Mouse (Mus musculus) left cerebral cortex, postnatal 36 days (tissue): ENCODE results near the gene Ninj2. TPM values are rescaled to one million over a fixed set of nuclear protein-coding genes. Genes with fewer than 3 reads are reported as not detected.

Source experiments
- DNase-seq, 2 experiments: peaks; one replicate each; pipeline ENCODE4 v3.0.0; 2021 to 2022; ENCODE audit warnings: low spot score in 2 of 2, mixed read lengths in 1 of 2
- intact Hi-C: fragments of 180-260 bp; cut with DNase I; formaldehyde crosslinking; loops from one replicate; pipeline ENCODE4 v1.15.1; 2025
- total RNA-seq, 2 experiments: library from RNA; stranded (reverse); gene quantifications; 2 replicates each; pipeline ENCODE4 v1.2.3; 2021

Gene Ninj2
- total RNA-seq, 2 experiments from 2014 or later = 0.66 to 1.8 TPM

DNA sequence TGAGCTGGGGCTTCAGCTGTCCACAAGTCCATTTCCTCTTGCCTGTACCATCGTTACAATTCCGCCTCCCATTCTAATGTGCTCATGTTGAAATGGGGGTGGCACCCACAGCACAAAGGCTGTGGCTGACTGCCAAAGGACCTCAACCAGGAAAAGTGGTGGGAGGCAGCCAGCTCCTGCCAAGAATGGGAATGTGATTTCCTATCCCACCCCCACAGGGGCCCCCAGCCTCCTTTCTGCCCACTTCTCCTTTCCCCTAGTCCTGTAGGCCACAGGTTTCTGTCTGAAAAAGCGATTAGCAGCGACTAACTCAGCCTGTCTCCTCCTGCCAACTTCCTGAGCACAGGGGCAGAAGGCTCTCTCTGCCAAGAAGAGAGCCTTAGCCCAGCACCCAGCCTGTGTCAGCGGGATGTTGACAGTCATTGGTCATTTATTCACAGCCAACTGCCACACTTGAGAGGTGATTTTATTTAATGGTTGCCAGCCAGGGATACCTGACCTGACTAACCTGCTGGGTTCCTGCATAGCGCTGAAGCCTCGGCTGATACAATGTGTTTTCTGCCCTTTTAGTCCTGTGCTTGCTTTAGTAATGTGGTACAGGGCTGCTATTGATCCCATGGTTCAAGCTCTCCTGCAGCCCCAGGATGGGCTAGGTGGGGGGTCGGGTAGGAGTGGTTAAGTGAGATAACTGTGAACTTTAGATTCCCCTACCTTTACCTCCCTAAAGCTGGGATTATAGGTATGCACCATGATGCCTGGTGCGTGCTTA lies 66.2 kb downstream of the Ninj2 start:
- intact Hi-C loops = loop anchor here (5.0 kb wide), 1 partner anchor 42 kb away; no protein-coding TSS in a partner anchor
- DNase-seq = peak; percentile 46

DNA sequence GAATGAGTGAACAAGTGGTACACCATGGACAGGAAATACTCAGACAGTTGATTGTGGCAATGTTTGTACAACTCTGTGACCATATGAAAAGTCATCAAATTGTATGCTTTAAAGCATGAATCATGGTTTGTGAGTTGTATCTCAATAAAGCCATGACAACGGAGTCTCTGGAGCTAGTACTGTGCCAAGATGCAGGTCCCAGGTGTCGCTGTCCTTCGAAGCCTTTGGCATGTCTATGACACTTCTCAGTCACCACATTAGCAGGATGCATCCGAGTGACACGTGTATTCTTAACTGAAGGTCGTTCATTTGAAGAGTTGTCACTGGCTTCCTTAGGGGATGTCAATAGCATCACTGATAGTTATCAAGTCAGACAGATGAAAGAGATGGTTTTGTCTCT lies 69.8 kb downstream of the Ninj2 start:
- intact Hi-C loops = no loop called here
- DNase-seq = no peak

- peak in 1 of 2 experiments; percentile 36 for DNase-seq
- intact Hi-C loops = no loop called here
Observed at GRCm38 (mm10) chr6:120164765-120165164, 71.6 kb downstream of the Ninj2 start.

DNA sequence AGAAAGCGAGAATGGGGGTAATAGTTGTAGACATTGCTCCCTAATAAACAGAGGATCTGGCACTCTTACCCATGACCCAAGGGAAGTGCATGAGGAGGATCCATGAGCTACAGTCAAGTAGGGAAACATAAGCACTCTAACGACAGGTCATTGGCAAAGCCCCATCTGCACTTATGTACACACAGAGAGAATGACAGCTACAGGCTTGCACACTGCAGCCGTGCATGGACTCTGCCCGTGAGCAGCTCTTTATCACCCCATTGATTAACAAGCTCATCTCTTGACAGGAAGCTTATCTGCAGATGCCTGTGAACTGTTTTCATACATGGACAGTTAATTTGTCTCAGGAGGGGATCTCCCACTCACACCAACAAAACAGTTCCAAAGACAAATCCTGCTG lies 74.4 kb downstream of the Ninj2 start:
- no peak for DNase-seq
- intact Hi-C loops = no loop called here

DNA sequence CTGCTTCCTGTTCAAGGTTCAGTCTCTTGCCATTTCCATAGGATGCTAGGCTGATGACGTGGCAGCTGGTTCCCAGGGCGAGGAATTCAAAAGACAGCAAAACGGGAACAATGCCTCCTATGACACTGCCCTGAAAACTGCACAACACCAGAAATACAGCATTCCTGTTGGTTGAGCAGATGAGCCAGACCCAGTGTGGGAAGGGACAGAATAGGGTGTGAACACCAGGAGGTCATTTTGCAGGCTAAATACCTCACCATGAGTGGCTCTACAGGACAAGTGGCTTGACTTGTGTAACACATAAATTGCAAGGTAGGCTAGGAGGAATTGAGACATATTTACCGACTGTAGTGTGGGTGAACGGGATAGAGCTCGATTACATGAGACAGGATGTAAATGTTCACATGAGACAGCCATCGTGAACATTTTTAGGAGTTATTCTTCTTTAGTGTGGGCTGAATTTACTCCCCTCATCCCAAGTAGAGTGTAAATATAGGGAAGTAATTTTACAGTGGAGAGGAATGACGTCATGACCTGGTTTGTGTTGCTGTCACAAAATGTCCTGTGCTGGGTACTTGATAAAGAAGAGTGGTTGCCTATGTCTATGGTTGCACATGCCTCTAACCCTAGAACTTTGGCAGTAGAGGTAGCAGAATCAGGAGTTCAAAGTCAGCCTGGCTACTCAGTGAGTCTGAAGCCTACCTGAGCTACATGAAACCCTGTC lies 79.3 kb downstream of the Ninj2 start:
- intact Hi-C loops = loop anchor here (5.0 kb wide), 1 partner anchor 125 kb away; no protein-coding TSS in a partner anchor
- no peak for DNase-seq

GRCm38 (mm10) chr6:120174028-120174601 lies 81.0 kb downstream of the Ninj2 start:
- no peak for DNase-seq
- intact Hi-C loops = loop anchor here (5.0 kb wide), 1 partner anchor 127 kb away; no protein-coding TSS in a partner anchor

DNA sequence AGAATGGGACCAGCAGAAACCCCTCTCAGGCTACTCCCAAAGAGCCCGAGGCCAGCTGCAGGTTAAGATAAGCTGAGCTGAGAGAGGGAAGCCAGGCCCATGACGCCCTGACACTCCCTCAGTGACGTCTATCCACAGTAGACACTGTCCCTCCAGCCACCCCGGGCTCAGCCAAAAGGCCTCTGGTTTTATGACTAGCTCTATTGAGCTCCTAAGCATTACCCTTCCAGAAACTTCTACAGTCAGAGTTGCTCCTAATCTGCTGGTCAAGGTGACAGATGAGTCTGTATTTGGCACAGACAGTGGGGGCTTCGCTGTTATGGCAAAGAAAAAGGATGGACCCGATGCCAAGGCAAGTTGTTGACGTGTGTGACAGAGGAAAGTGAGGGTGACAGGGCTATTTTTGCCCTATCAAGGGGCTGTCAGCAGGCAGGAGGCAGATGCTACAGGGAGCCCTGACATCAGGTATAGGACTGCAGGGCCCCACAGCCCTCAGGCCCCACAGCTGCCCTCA lies 81.5 kb downstream of the Ninj2 start:
- no peak for DNase-seq
- intact Hi-C loops = loop anchor here (5.0 kb wide), 1 partner anchor 127 kb away; no protein-coding TSS in a partner anchor

DNA sequence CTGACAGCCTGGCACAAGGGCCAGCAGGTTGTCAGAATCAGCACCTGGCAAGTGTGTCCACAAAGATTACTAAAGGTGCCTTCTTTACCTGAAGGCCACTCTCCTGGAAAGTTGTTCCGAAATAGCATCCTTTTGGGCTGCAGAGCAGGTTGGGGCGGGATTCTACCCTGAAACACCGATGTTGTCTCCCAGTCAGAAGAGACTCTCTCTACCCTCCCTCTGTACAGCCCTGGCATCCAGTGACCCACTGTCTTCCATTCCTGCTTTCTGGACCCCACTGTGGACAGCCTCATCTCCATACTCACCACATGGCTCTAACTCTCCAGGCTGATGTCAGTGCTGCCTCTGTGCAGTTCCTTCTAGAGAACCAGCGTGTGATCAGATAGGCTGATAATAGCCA lies 82.5 kb downstream of the Ninj2 start:
- DNase-seq = no peak
- intact Hi-C loops = no loop called here

- intact Hi-C loops = no loop called here
- no peak for DNase-seq
Observed at GRCm38 (mm10) chr6:120179044-120179755, 86.0 kb downstream of the Ninj2 start.

GRCm38 (mm10) chr6:120179756-120180206 lies 86.6 kb downstream of the Ninj2 start:
- intact Hi-C loops = no loop called here
- no peak for DNase-seq

DNA sequence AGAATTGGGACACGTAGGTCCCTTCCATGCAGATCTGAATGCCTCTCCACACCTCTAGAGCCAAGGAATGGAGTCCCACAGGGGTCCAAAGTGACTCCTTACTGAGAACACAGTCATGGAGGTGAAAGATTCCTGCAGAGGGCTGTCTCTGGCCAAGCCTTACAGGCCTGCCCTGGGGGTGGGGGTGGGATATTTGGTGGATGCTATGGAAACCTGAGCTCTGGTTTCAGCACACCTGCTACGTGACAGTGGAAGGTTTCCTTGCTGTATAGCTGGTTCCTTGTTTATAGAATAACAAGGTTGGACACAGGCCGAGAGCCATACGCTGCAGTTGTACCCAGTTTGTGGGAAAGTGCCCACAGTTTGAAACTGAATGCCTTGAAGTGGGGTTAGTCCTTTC lies 87.3 kb downstream of the Ninj2 start:
- intact Hi-C loops = no loop called here
- no peak for DNase-seq

- intact Hi-C loops = no loop called here
- no peak for DNase-seq
Observed at GRCm38 (mm10) chr6:120182160-120182559, 89.0 kb downstream of the Ninj2 start.

GRCm38 (mm10) chr6:120183771-120184170 lies 90.6 kb downstream of the Ninj2 start:
- intact Hi-C loops = no loop called here
- no peak for DNase-seq

DNA sequence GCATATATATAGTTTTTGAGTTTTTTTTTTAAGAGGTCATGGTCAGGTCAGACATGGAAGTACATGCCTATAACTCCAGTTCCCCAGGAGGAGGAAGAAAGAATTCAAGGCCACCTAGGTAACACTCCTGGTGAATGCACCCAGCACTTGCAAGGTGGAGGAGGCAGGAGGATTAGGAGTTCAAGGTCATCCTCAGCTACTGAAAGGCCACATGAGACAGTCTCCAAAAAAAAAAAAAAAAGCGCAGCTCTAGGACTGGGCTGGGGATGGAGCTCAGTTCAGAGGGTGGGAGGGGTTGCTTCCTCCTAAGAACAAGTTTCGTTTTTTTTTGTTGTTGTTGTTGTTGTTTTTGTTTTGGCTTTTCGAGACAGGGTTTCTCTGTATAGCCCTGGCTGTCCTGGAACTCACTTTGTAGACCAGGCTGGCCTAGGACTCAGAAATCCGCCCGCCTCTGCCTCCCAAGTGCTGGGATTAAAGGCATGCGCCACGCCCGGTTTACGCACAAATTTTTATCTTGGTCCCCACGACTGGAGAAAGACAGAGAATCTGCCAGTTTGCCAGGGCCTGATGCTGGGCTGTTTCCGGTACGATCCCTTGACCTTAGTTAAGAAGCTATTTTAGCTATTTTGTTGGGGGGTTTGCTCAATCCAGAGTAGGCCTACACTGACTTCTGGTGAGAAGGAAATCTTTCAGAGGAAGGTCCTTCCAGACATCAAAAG lies 92.0 kb downstream of the Ninj2 start:
- no peak for DNase-seq
- intact Hi-C loops = no loop called here

- intact Hi-C loops = no loop called here
- DNase-seq = no peak
Observed at GRCm38 (mm10) chr6:120185756-120186155, 92.6 kb downstream of the Ninj2 start.

DNA sequence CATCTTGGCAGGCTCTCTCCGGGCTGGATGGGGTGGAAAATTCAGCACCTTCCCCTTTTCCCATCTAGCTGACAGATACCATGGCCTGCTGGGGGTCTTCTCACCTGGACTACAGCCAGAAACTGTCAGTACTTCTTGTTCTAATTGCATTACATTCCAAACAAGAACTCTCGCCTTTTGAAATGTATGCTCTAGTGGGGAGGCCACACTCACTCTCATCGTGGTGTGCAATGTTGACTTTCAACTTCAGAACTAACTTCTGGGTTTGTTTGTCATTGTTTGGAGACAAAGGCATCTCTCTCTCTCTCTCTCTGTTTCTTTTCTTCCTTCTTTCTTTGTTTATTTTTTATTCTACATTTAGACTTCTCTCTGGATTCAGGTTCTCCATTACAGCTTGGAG lies 93.4 kb downstream of the Ninj2 start:
- intact Hi-C loops = no loop called here
- DNase-seq = no peak

DNA sequence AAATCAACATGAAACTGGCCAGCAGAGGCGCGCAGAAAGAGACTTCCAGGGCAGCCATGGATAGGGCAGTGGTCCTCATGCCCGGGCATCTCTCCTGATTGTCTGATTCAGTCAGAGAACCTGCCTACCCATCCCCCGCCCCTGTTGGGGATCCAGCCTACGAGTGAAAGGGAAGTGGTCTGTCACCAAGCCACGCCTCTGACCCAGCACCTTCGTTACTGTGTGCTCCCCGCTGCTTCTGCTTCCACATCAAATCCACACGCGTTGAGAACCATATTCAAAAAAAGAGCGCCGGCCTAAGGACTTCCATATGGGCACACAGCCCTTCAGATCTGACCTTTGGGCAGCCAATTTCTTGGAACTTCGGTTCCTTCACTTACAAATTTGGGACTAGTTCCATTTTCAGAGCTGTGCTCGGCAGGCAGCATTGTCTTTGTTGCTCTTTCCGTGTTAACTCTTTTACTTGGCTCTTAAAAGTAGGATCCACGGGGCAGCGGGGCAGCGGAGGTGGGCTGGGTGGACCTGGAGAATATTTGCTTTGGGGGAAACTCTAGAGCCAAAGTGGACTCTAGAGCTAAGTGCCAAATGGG lies 94.5 kb downstream of the Ninj2 start:
- DNase-seq = no peak
- intact Hi-C loops = no loop called here

DNA sequence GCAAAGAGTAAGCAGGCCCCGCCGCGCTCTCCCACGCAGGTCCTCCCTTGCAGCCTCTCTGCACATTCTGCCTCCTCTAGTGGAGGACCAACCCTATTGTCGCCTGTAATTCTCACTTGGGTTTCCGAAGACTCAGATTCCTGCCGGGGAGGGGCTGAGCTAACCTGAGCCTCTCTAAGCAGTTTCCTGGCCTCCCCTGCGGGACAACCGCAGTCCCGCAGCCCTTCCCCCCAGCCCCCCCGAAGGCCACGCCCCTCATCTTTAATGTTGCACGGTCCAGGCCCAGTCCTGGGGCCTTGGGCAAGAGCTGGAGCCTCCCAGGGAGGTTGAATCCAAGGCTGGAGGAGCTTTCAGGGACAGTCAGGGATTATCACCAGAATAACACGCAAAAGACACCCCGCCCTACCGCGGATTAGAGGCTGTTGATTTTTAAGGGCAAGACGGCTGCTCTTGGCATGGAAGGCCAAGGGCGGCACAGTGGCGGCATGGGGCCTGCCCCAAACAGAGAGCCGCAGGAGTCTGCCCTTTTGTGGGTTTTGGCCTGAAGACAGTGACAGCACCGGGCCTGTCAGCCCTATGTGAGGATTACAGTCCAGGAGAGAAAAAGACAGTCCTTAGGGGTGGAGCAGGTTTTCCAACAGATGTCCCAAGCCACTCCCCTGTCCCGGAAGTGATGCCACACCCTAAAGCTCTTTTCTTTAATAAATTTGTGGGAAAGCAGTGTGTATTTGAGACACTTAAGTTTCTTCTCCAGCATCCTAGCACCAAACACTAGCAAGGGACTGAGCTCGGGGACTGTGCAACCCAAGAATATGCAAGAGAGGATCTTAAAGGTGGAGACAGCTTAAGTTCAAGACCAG lies 95.5 kb downstream of the Ninj2 start:
- intact Hi-C loops = no loop called here
- DNase-seq = no peak
